Mouse (Mus musculus) G1E (cell line): ENCODE results near the gene Ttc24. TPM values are rescaled to one million over a fixed set of nuclear protein-coding genes. Genes with fewer than 3 reads are reported as not detected.
A peak's percentile ranks its signal among the peaks of the same experiment; 100 is the strongest.

Source experiments
- ATAC-seq: 2 replicates; pipeline ENCODE4 v1.8.0; 2016; ENCODE audit warnings: mild to moderate bottlenecking; ENCODE audit not compliant: insufficient number of reproducible peaks, poor library complexity, low FRiP score, severe bottlenecking; ENCODE audit errors: extremely low read depth
- DNase-seq: peaks from one replicate; pipeline ENCODE4 v3.0.0; 2012; ENCODE audit warnings: low spot score
- H3K27me3 ChIP-seq: 2 replicates; pipeline ENCODE4 v1.6.1; 2012; ENCODE audit warnings: mild to moderate bottlenecking, low read length, inconsistent platforms; ENCODE audit not compliant: insufficient read depth
- H3K36me3 ChIP-seq: replicated peaks from 2 replicates; pipeline ENCODE3; 2012; ENCODE audit warnings: mild to moderate bottlenecking, inconsistent platforms
- H3K4me1 ChIP-seq: 2 replicates; pipeline ENCODE4 v1.6.1; 2012; ENCODE audit warnings: low read depth, low read length, inconsistent platforms, mixed read lengths; ENCODE audit not compliant: insufficient read depth
- H3K4me3 ChIP-seq: 2 replicates; pipeline ENCODE4 v1.5.1; 2012; ENCODE audit warnings: low read depth, mild to moderate bottlenecking, inconsistent platforms, low read length, moderate library complexity, mixed read lengths
- H3K9me3 ChIP-seq: replicated peaks from 2 replicates; pipeline ENCODE4 v1.6.1; 2012; ENCODE audit warnings: inconsistent platforms
- CTCF ChIP-seq: IDR thresholded peaks from 2 replicates; pipeline ENCODE4 v1.5.1; 2012; ENCODE audit warnings: low read depth, low read length, inconsistent platforms, mixed read lengths
- GATA1 ChIP-seq: IDR thresholded peaks from 2 replicates; pipeline ENCODE4 v1.6.1; 2012; ENCODE audit warnings: borderline replicate concordance, low read length, inconsistent platforms, mixed read lengths
- GATA2 ChIP-seq: IDR thresholded peaks from 2 replicates; pipeline ENCODE4 v1.6.1; 2012; ENCODE audit warnings: low read depth, low read length, inconsistent platforms, borderline replicate concordance
- POLR2AphosphoS5 ChIP-seq: IDR thresholded peaks from 2 replicates; pipeline ENCODE4 v1.6.1; 2012; ENCODE audit warnings: low read depth, low read length, inconsistent platforms; ENCODE audit not compliant: insufficient replicate concordance
- TAL1 ChIP-seq: conservative IDR thresholded peaks from 2 replicates; pipeline ENCODE4 v1.6.1; 2012; ENCODE audit warnings: low read depth, low read length, inconsistent platforms, mixed read lengths
- polyA plus RNA-seq: library from polyadenylated mRNA; stranded (reverse); fragments of >175 nt; gene quantifications from 2 replicates; pipeline ENCODE4 v1.2.3, GENCODE M21; 2012
- total RNA-seq, 2 experiments: library from RNA; stranded (forward) in 1 of 2; stranded (reverse) in 1 of 2; fragments of 200-1000 nt in 1 of 2; fragments of >200 nt in 1 of 2; fragmentation: Nextera tagmentation in 1 of 2; gene quantifications; 2 replicates each; pipeline ENCODE4 v1.2.3; 2014 to 2017

Ttc24 gene
- total and polyA plus RNA-seq, 3 experiments, result 0.05 TPM; not detected in 2

DNA sequence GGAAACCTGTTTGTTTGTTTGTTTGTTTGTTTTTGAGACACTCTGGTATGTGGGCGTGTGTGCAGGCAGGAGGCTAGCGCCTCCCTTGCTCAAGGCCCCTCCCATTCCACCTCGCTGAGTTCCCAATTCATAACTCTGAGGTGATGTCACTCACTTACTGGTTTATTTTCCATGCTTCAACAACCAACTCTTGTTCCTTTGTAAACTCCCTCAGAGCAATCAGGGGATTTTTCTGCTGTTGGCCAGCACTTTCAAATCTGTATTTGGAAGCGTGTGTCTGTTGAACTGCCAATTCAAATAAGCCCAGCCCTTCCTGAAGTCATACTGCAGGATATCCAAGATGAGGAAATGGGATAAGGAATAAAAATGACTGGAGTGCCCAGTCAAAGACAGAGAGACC, 4.6 kb upstream of the Ttc24 start:
- DNase-seq (peak; percentile 24), ATAC-seq (peak; percentile 62; the same call in 1 of the 2 replicates)

DNA sequence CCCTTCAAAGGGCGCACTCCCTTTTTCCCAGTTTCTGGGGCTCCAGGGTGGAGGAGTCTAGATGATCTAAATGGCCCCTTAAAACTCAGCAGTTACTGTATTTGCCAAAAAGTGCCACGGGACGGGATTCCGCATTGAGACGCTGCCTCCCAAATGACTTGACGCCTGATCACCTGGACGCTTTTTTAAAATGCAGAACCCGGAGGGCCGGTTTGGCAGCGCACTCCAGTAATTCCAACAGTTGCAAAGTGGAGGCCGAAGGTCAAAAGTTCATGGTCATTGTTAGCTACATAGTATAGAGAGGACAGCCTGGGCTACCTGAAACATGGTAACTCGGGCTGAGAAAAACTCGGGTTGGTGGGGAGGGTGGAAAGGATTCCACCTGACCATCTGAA, 4.1 kb upstream of the Ttc24 start:
- TF ChIP-seq POLR2AphosphoS5, result no peak
- no peak for TF ChIP-seq TAL1
- no peak for TF ChIP-seq CTCF
- TF ChIP-seq GATA1, result no peak
- no peak for ATAC-seq
- no peak for DNase-seq
- H3K4me1 ChIP-seq, result peaks cover 25% of the 10 kb centered on the region
- peak overlapping the region; percentile 86 for H3K4me3 ChIP-seq
- H3K36me3 ChIP-seq, result peaks cover 39% of the 10 kb centered on the region
- peaks cover 15% of the 10 kb centered on the region for H3K27me3 ChIP-seq
- no peaks in the 10 kb centered on the region for H3K9me3 ChIP-seq

More for the DNA sequence above, 4.6 kb upstream of the Ttc24 start:
- H3K4me3 ChIP-seq, result peak overlapping the region; percentile 86
- H3K27me3 ChIP-seq, result peaks cover 11% of the 10 kb centered on the region
- H3K36me3 ChIP-seq, result peaks cover 42% of the 10 kb centered on the region
- no peak for TF ChIP-seq CTCF
- no peak for TF ChIP-seq GATA2
- no peak for TF ChIP-seq GATA1
- H3K4me1 ChIP-seq, result peaks cover 25% of the 10 kb centered on the region
- no peaks in the 10 kb centered on the region for H3K9me3 ChIP-seq

DNA sequence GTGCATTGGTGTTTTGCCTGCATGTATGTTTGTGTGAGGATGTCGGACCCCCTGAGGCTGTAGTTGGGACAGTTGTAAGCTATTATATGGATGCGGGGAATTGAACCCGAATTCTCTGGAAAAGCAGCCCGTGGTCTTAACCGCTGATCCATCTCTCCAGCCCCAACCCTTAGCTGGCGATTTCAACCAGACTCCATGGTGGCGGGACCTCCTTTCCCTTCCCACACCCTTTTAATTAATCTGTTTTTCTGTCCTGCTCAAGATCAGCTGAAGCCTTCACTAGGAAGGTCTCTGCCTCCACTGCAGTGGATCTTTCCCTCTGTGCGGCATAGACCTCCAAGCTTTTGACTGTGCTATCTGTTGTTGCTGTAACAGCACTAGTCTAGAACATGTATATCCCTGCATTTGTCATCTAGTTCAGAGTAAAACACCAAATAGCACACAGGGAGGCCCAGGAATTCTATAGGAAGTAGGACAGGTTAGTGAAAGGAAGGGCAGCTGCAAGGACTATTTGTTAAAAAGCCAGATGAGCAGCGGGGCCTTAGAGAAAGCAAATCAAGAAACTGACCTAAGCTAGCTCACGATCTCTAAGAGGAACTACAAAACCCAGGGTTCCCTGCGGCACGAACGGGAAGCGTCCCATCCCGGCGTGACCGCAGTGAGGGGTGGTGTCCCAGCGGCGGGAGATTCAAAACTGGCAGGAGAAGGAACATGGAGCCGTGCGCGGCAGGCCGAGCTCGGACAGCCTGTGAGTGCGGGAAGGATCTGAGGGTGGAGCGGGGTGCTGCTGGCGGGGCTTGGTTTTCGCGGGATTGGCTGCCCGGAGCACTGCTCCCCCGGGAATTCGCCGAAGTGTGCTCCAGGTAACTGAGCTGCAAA, 3.5 kb upstream of the Ttc24 start, which contains the start of gene Iqgap3:
Gene Iqgap3, plus strand, starts transcription at position 627 of the 879 bp plus-strand sequence.
- Histone ChIP-seq H3K9me3 (no peaks in the 10 kb centered on the region), H3K4me1 (peaks cover 25% of the 10 kb centered on the region), H3K36me3 (peaks cover 34% of the 10 kb centered on the region), H3K27me3 (peaks cover 18% of the 10 kb centered on the region), H3K4me3 (peak within 1 kb of the TSS; percentile 86)
- no peak for TF ChIP-seq TAL1
- ATAC-seq (peak; percentile 75), DNase-seq (peak; percentile 95)

DNA sequence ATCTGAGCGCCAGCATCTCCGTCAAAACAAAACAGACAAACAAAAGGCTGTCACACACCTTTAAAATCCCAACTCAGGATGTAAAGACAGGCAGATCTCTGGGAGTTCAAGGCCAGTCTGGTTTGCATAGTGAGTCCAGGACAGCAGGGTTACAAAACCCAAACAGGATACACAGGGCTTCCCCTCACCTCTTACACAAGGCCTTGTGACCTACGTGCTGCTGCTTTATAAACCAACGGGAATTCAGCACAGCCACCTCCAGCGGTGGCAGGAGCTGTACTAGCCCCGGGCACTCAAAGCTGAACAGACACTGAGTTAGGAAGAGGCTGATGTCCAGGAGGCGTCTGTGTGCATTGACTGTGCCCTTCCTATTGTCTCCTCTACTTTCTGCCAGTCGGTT, 663 bp downstream of the Ttc24 start:
- no peak for ATAC-seq

GRCm38 (mm10) chr3:88074766-88075165, 3.3 kb downstream of the Ttc24 start:
- H3K27me3 ChIP-seq, result peaks cover 62% of the 10 kb centered on the region
- H3K4me1 ChIP-seq, result peaks cover 4% of the 10 kb centered on the region; the same call in 1 of the 2 replicates
- H3K4me3 ChIP-seq, result no peak overlapping the region
- DNase-seq (no peak), ATAC-seq (no peak)
- no peaks in the 10 kb centered on the region for H3K9me3 ChIP-seq
- H3K36me3 ChIP-seq, result no peaks in the 10 kb centered on the region
- TF ChIP-seq GATA2, result no peak
- TF ChIP-seq TAL1, result no peak
- TF ChIP-seq POLR2AphosphoS5, result no peak
- TF ChIP-seq GATA1, result no peak
- no peak for TF ChIP-seq CTCF

More for the DNA sequence above, 663 bp downstream of the Ttc24 start:
- no peak for DNase-seq
- H3K4me1 ChIP-seq, result peaks cover 12% of the 10 kb centered on the region
- no peaks in the 10 kb centered on the region for H3K36me3 ChIP-seq
- TF ChIP-seq TAL1 (no peak), POLR2AphosphoS5 (no peak), GATA2 (no peak), GATA1 (no peak), CTCF (no peak)
- H3K27me3 ChIP-seq, result peaks cover 49% of the 10 kb centered on the region
- H3K4me3 ChIP-seq, result no peak overlapping the region
- no peaks in the 10 kb centered on the region for H3K9me3 ChIP-seq

DNA sequence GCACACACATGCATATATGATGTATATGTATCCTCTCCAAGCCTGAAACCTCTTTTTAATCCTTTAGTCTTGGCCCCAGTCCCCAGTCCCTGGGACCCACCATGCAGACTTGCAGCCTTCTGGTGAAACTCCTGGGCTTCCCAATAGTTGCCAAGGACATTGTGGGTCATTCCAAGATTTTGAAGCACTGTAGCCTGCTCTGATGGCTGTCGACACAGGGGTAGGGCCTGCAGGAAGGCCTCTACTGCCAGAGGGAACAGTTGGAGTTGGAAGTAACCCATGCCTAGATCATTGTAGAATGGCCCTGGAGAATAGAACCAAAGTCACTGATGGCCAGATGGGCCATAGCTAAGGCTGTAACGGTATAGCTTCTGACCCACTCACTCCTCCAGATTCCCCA, 3.8 kb downstream of the Ttc24 start:
- Histone ChIP-seq H3K9me3 (no peaks in the 10 kb centered on the region), H3K4me3 (no peak overlapping the region), H3K27me3 (peaks cover 63% of the 10 kb centered on the region), H3K4me1 (peaks cover 4% of the 10 kb centered on the region; the same call in 1 of the 2 replicates), H3K36me3 (no peaks in the 10 kb centered on the region)
- ATAC-seq (no peak), DNase-seq (no peak)
- TF ChIP-seq GATA2, result no peak
- no peak for TF ChIP-seq GATA1
- no peak for TF ChIP-seq TAL1
- TF ChIP-seq POLR2AphosphoS5, result no peak
- no peak for TF ChIP-seq CTCF
